Mouse (Mus musculus) C2C12 (cell line): ENCODE data around the gene Pld6. TPM values are rescaled to one million over a fixed set of nuclear protein-coding genes. Genes with fewer than 3 reads are reported as not detected.
"Not testable (repeated sequence)": the region's sequence is repeated elsewhere in the genome, so short reads cannot be mapped to it uniquely, and the experiment has no call there.

Experiments
- H3K27me3 ChIP-seq: one replicate; pipeline ENCODE4 v1.6.1; 2011; ENCODE audit not compliant: control insufficient read depth, insufficient read depth, insufficient read length
- H3K36me3 ChIP-seq: one replicate; pipeline ENCODE4 v1.6.1; 2011; ENCODE audit not compliant: control insufficient read depth, insufficient read depth
- H3K4me3 ChIP-seq: one replicate; pipeline ENCODE4 v1.5.1; 2011; ENCODE audit warnings: mild to moderate bottlenecking, control low read depth; ENCODE audit not compliant: poor library complexity, insufficient read depth, severe bottlenecking
- H3K79me2 ChIP-seq: one replicate; pipeline ENCODE4 v1.6.1; 2011; ENCODE audit not compliant: control insufficient read depth, insufficient read depth
- H3K79me3 ChIP-seq: one replicate; pipeline ENCODE4 v1.6.1; 2011; ENCODE audit warnings: low read depth, control low read depth
- H3ac ChIP-seq: one replicate; pipeline ENCODE3; 2011; ENCODE audit warnings: low read depth; ENCODE audit not compliant: control insufficient read depth, insufficient read length
- CEBPB ChIP-seq: IDR thresholded peaks from one replicate; pipeline ENCODE4 v1.6.1; 2011; ENCODE audit warnings: low read depth, mild to moderate bottlenecking, control low read depth, moderate library complexity
- CTCF ChIP-seq: IDR thresholded peaks from one replicate; pipeline ENCODE4 v1.5.1; 2011; ENCODE audit not compliant: control insufficient read depth, insufficient read depth, insufficient read length
- FOSL1 ChIP-seq: IDR thresholded peaks from one replicate; pipeline ENCODE4 v1.8.0; 2011; ENCODE audit warnings: mild to moderate bottlenecking, low read length; ENCODE audit not compliant: poor library complexity, insufficient read depth, severe bottlenecking
- MAX ChIP-seq: IDR thresholded peaks from one replicate; pipeline ENCODE4 v1.6.1; 2011; ENCODE audit warnings: mild to moderate bottlenecking, control low read depth
- MYOD1 ChIP-seq: IDR thresholded peaks from one replicate; pipeline ENCODE4 v1.6.1; 2011; ENCODE audit warnings: low read depth; ENCODE audit not compliant: control insufficient read depth, insufficient read length
- MYOG ChIP-seq: IDR thresholded peaks from one replicate; pipeline ENCODE4 v1.6.1; 2011; ENCODE audit not compliant: control insufficient read depth, insufficient read length; ENCODE audit errors: extremely low read depth
- USF1 ChIP-seq: IDR thresholded peaks from one replicate; pipeline ENCODE4 v1.6.1; 2011; ENCODE audit warnings: low read depth, mild to moderate bottlenecking, control low read depth, moderate library complexity
- polyA plus RNA-seq: library from polyadenylated mRNA; unstranded; fragments of >200 nt; fragmentation: generic; extraction: Trizol; gene quantifications from one replicate; pipeline ENCODE4 v1.2.1, GENCODE M21; 2012; ENCODE audit warnings: missing spikeins

Gene Pld6
- polyA plus RNA-seq, 1 experiment: 0.02 TPM

- no peaks in the 10 kb centered on the region for H3K79me3 ChIP-seq
- no peaks in the 10 kb centered on the region for H3K27me3 ChIP-seq
- H3K79me2 ChIP-seq: no peaks in the 10 kb centered on the region
- no peak overlapping the region for H3K4me3 ChIP-seq
- no peak overlapping the region for H3ac ChIP-seq
- TF ChIP-seq USF1: no peak
- TF ChIP-seq CEBPB: no peak
- no peak for TF ChIP-seq CTCF
- no peak for TF ChIP-seq MYOG
- TF ChIP-seq MYOD1: no peak
- no peak for TF ChIP-seq MAX
- no peak for TF ChIP-seq FOSL1
- H3K36me3 ChIP-seq: peaks cover 74% of the 10 kb centered on the region
These were observed 44.1 kb downstream of the Pld6 start for GRCm38 (mm10) chr11:59743307-59743706.

GRCm38 (mm10) chr11:59741915-59742314 is 45.5 kb downstream of the Pld6 start:
- Histone ChIP-seq H3K4me3 (no peak overlapping the region), H3K36me3 (peaks cover 80% of the 10 kb centered on the region), H3K79me2 (no peaks in the 10 kb centered on the region), H3K27me3 (no peaks in the 10 kb centered on the region), H3K79me3 (no peaks in the 10 kb centered on the region), H3ac (no peak overlapping the region)
- TF ChIP-seq CTCF (no peak), FOSL1 (no peak), MYOG (no peak), CEBPB (no peak), MYOD1 (no peak), USF1 (no peak), MAX (no peak)

GRCm38 (mm10) chr11:59739996-59740395 is 47.4 kb downstream of the Pld6 start:
- Histone ChIP-seq H3K36me3 (peaks cover 82% of the 10 kb centered on the region), H3ac (no peak overlapping the region), H3K79me2 (no peaks in the 10 kb centered on the region), H3K27me3 (no peaks in the 10 kb centered on the region), H3K79me3 (no peaks in the 10 kb centered on the region), H3K4me3 (no peak overlapping the region)
- TF ChIP-seq MYOD1 (no peak), USF1 (no peak), MAX (no peak), CEBPB (no peak), FOSL1 (no peak), CTCF (no peak), MYOG (no peak)

GRCm38 (mm10) chr11:59737250-59737649 is 50.2 kb downstream of the Pld6 start:
- Histone ChIP-seq H3K79me3 (no peaks in the 10 kb centered on the region), H3ac (no peak overlapping the region), H3K79me2 (peaks cover 15% of the 10 kb centered on the region), H3K27me3 (no peaks in the 10 kb centered on the region), H3K36me3 (peaks cover 75% of the 10 kb centered on the region), H3K4me3 (no peak overlapping the region)
- TF ChIP-seq CTCF (no peak), USF1 (no peak)

GRCm38 (mm10) chr11:59735938-59736337 is 51.5 kb downstream of the Pld6 start:
- Histone ChIP-seq H3K36me3 (peaks cover 74% of the 10 kb centered on the region), H3K79me2 (peaks cover 15% of the 10 kb centered on the region)
- H3K79me3 ChIP-seq, H3ac ChIP-seq, H3K4me3 ChIP-seq, H3K27me3 ChIP-seq: not testable (repeated sequence)

- H3K27me3 ChIP-seq: no peaks in the 10 kb centered on the region
- no peak overlapping the region for H3K4me3 ChIP-seq
- no peaks in the 10 kb centered on the region for H3K79me3 ChIP-seq
- H3K36me3 ChIP-seq: peaks cover 74% of the 10 kb centered on the region
- TF ChIP-seq FOSL1 (no peak), USF1 (no peak), MAX (no peak), CTCF (no peak), CEBPB (no peak), MYOD1 (no peak), MYOG (no peak)
- H3ac ChIP-seq: no peak overlapping the region
- H3K79me2 ChIP-seq: peaks cover 24% of the 10 kb centered on the region
These were observed 53.1 kb downstream of the Pld6 start for GRCm38 (mm10) chr11:59734335-59734734.

Other genes with a start within 250 kb of the Pld6 start
- 0.04 TPM for gene Nlrp3, start 246.1 kb downstream of the Pld6 start, polyA plus RNA-seq
- not detected for gene Olfr222, start 211.4 kb downstream of the Pld6 start, polyA plus RNA-seq
- gene Olfr223, start 194.4 kb downstream of the Pld6 start, polyA plus RNA-seq: not detected
- gene Mprip, start 126.3 kb downstream of the Pld6 start, polyA plus RNA-seq: 257 TPM
- 20.7 TPM for gene Flcn, start 22.4 kb upstream of the Pld6 start, polyA plus RNA-seq
- gene Nt5m, start 51.8 kb upstream of the Pld6 start, polyA plus RNA-seq: 19.4 TPM
- gene Cops3, start 52.2 kb upstream of the Pld6 start, polyA plus RNA-seq: 69.0 TPM
- 38.9 TPM for gene Med9, start 160.6 kb upstream of the Pld6 start, polyA plus RNA-seq
- gene Rasd1, start 177.3 kb upstream of the Pld6 start, polyA plus RNA-seq: 0.16 TPM